Mouse (Mus musculus) heart, adult 2 months (tissue): Measurements from ENCODE around the gene Larp1.

Experiments used
- EP300 ChIP-seq: fragments of 200-500 bp; IDR thresholded peaks from 2 replicates; pipeline ENCODE4 v1.6.1; 2011; ENCODE audit warnings: low read depth, low read length, control low read depth; ENCODE audit not compliant: insufficient read depth
- POLR2A ChIP-seq: fragments of 200-500 bp; IDR thresholded peaks from 2 replicates; pipeline ENCODE4 v1.6.1; 2011; ENCODE audit warnings: mild to moderate bottlenecking, low read depth, low read length, control low read depth; ENCODE audit not compliant: insufficient read depth

DNA sequence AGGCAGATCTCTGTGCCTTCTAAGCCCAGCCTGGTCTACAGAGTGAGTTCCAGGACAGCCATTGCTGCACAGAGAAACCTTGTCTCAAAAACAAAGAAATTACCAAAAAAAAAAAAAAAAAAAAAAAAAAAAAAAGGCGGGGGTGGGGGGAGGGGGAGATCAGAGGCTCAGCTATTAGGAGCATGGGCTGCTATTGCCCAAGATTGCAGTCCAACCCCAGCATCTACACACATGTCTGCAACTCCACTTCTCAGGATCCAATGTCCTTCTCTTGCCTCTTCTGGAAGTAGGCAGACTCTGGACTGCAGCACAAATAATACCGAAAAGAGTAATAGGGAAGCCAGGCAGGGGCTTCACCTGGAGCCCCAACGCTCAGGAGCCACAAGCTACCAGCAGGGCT is 23.4 kb upstream of the Larp1 start:
- TF ChIP-seq POLR2A (no peak), EP300 (no peak)
